Mouse (Mus musculus): ENCODE results near the gene Rgs12. TPM values are rescaled to one million over a fixed set of nuclear protein-coding genes. Genes with fewer than 3 reads are reported as not detected.

The Rgs12 gene
- polyA plus RNA-seq, 1 experiment: 161 TPM

DNA sequence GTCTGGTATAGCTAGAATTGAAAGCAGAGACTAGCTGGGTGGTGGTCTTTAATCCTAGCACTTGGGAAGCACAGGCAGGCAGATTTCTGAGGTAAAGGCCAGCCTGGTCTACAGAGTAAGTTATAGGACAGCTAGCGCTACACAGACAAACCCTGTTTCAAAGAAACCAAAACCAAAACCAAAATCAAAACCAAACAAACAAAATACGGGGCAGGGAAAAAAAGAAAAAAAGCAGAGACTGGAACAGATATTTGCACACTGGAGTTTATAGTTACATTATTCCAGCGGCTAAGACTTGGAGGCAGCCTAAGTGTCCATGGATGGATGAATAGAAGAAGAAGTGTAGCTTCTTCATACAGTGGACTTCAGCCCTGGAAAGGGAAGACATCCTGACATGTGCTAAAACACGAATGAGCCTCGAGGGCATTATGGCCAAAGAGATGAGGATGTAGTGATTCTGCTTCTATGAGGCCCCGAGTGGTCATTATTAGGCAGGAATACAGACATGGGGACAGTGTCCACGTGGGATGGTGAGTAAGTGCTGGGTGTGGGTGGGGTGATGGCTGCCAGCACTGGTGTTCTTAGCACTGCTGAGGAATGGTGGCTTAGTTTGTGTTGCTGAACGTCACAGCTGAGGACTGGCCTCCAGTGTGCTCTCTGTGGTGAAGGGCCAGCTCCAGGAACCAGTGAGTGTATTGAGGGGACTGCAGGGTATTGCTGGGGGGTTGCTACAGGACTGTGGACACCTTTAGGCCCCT, 24.5 kb downstream of the Rgs12 start:
- TF ChIP-seq POLR2A (IDR thresholded peaks at IDR 0.05; ENCODE audit: borderline replicate concordance, extremely low read depth, low read depth, low read length) (no peak), CTCF (IDR thresholded peaks at IDR 0.05; ENCODE audit: insufficient read depth, low read length) (no peak)
- WGBS: 37% methylated on average over 8 of the region's 8 CpGs
- H3K4me1 ChIP-seq (ENCODE audit: control insufficient read depth, insufficient read depth, low read length): peaks cover 20% of the 10 kb centered on the region
- no peak for DNase-seq
- no peak overlapping the region for H3K4me3 ChIP-seq (replicated peaks; ENCODE audit: extremely low read depth, low read depth, low read length)

DNA sequence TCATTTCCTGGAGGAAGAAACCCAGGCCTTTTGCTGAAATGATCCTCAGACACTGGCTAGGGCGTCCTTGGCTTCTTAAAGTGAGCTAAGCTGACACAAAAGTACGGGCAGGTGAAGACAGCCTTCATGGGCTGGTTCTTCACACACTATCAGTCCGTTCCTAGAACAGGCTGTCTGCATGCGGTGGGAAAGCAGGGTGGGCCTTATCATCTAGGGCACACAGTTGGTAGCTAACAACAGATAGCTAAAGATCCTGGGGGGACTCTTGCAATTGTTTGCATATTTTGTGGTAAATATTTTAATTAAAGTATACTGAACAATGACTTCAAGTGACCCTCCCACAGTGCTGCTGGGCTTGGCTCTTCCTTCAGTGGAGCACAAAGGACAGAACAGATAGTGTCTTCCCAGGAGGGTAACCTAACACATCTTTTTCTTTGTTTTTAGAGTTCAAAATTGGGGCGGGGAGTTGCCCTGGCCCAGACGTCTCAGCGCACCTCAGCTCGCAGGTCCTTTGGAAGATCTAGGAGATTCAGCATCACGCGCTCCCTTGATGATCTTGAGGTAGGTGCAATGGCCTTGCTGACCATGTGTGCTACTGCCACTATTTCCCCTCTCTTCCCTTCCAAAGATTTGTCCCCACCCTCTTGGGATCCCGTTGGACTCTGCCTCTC, 25.7 kb downstream of the Rgs12 start:
- WGBS: 61% methylated on average over 11 of the region's 11 CpGs

DNA sequence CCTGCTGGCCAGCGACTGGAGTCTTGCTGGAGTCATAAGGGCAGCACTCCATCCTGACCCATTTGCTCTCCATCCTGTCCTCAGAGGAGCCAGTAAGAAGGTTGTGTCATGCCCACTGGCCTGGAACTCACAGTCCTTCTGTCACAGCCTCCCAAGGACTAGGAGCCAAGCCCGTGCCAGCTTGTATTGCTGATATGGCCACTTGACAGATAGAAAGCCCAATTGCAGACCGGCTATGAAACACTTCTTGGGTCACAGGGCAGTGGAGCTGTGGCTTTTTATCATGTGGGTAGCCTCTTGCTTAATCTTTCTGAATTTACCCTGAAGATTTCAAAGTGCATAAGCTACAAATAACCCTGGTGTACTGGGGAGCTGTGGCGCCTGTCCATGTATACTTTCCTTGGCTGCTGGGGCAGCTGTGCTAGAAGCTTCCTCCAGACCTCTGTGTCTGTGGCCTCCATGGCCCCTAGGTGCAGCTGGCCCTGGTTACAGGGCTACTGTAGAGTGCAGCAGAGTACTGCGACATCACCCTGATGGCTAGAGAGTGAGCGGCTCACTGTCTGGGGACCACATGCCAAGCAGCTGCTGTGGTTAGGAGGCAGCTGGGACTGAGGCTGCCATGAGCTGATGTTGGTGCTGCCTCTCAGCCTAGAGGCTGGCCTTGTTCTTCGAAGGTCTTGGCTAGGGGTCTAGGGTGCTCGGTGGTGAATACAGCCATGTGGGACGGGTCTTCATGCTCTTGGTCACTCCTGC, 27.5 kb downstream of the Rgs12 start:
- 64% methylated on average over 9 of the region's 9 CpGs for WGBS
- Histone ChIP-seq H3K4me1 (ENCODE audit: control insufficient read depth, insufficient read depth, low read length) (peaks cover 16% of the 10 kb centered on the region), H3K4me3 (replicated peaks; ENCODE audit: extremely low read depth, low read depth, low read length) (peak overlapping the region; percentile 3)
- no peak for TF ChIP-seq CTCF (IDR thresholded peaks at IDR 0.05; ENCODE audit: insufficient read depth, low read length)
- no peak for DNase-seq

More for the DNA sequence above, 25.7 kb downstream of the Rgs12 start:
- DNase-seq: no peak
- Histone ChIP-seq H3K4me1 (ENCODE audit: control insufficient read depth, insufficient read depth, low read length) (peaks cover 16% of the 10 kb centered on the region), H3K4me3 (replicated peaks; ENCODE audit: extremely low read depth, low read depth, low read length) (peak overlapping the region; percentile 3)
- TF ChIP-seq CTCF (IDR thresholded peaks at IDR 0.05; ENCODE audit: insufficient read depth, low read length): no peak
- TF ChIP-seq POLR2A (IDR thresholded peaks at IDR 0.05; ENCODE audit: borderline replicate concordance, extremely low read depth, low read depth, low read length): 0 out of 2 replicates have a peak, but pooled peaks have one; percentile 17

DNA sequence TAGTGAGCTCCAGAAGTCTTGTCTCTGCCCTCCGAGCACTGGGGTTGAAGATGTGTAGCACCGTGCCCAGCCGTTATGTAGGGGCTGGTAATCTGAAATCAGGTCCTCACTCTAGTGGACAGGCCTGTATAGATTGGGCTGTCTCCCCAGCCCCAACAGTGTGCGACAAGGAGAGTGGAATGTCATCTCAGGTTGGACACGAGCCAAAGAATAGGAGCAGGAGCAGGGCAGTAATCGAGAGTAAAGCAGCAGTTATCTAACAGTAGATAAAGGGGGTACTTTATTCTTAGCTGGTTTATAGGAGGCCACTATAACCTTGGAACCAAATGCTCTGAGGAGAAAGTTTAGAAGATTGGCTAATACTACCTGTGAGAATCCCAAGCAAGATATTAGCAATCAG, 30.9 kb downstream of the Rgs12 start:
- peaks cover 10% of the 10 kb centered on the region; the same call in 1 of the 2 replicates for H3K4me1 ChIP-seq (ENCODE audit: control insufficient read depth, insufficient read depth, low read length)
- DNase-seq: no peak
- 54% methylated on average over 6 of the region's 6 CpGs for WGBS
- TF ChIP-seq POLR2A (IDR thresholded peaks at IDR 0.05; ENCODE audit: borderline replicate concordance, extremely low read depth, low read depth, low read length) (no peak), CTCF (IDR thresholded peaks at IDR 0.05; ENCODE audit: insufficient read depth, low read length) (no peak)
- H3K4me3 ChIP-seq (replicated peaks; ENCODE audit: extremely low read depth, low read depth, low read length): no peak overlapping the region

DNA sequence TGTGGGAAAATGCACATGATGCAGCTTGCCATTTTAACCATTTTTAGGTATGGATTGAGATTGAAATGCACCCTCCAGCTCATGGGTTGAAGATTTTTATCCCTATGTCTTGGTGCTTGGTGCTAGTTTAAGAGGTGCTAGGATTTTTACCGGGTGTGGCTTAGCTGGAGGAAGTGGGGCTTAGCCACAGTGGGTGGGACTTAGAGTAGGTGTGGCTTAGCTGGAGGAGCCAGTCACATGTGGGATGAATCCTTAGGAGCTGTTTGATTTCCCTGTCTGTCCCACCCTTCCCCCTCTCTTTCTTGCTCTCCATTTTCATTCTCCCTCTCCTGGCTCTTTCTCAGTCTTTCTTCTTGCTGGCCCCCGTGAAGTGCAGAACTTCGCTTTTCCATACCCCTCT, 32.5 kb downstream of the Rgs12 start:
- TF ChIP-seq POLR2A (IDR thresholded peaks at IDR 0.05; ENCODE audit: borderline replicate concordance, extremely low read depth, low read depth, low read length) (no peak), CTCF (IDR thresholded peaks at IDR 0.05; ENCODE audit: insufficient read depth, low read length) (no peak)
- Histone ChIP-seq H3K4me3 (replicated peaks; ENCODE audit: extremely low read depth, low read depth, low read length) (no peak overlapping the region), H3K4me1 (ENCODE audit: control insufficient read depth, insufficient read depth, low read length) (peaks cover 13% of the 10 kb centered on the region)
- no peak for DNase-seq
- 58% methylated on average over 3 of the region's 3 CpGs for WGBS

DNA sequence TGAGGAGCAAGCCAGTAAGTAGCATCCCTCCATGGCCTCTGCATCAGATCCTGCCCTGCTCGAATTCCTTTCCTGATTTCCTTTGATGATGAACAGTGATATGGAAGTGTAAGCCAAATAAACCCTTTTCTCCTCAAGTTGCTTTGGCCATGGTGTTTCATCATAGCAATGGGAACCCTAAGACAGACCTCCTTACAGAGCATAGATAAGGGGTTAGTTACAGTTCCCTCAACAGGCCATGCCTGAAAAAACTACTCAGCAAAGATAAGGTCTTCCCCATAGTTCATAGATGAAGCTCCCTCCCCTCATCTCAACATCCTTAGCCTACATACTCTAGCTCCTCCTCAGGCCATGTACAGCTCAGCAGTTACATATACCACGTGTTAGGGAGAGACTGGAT, 35.7 kb downstream of the Rgs12 start:
- no peak overlapping the region for H3K4me3 ChIP-seq (replicated peaks; ENCODE audit: extremely low read depth, low read depth, low read length)
- TF ChIP-seq CTCF (IDR thresholded peaks at IDR 0.05; ENCODE audit: insufficient read depth, low read length): no peak
- TF ChIP-seq POLR2A (IDR thresholded peaks at IDR 0.05; ENCODE audit: borderline replicate concordance, extremely low read depth, low read depth, low read length): no peak
- H3K4me1 ChIP-seq (ENCODE audit: control insufficient read depth, insufficient read depth, low read length): peaks cover 15% of the 10 kb centered on the region
- no peak for DNase-seq
- WGBS: 62% methylated on average over 2 of the region's 2 CpGs

DNA sequence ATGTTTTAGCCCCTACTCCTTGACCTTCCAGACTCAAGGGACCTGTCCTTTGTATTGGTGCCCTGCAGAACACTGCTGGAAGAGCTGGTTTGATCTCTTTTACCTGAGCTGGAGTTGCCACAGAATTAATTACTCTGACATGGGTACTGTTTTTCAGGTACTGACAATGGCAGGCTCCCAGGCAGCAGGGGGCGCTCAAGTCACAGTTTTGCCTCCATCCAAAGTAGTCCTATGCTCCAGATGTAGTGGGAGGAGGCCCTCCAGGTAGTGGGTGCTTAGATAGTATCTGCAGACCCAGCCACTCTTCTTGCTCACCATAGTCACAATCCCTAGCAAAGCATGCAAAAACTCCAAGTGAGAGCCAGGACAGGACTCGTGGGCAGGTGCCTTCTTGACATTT, 36.6 kb downstream of the Rgs12 start:
- Histone ChIP-seq H3K4me3 (replicated peaks; ENCODE audit: extremely low read depth, low read depth, low read length) (no peak overlapping the region), H3K4me1 (ENCODE audit: control insufficient read depth, insufficient read depth, low read length) (peaks cover 15% of the 10 kb centered on the region)
- DNase-seq: peak; percentile 83
- 39% methylated on average over 2 of the region's 2 CpGs for WGBS
- TF ChIP-seq CTCF (IDR thresholded peaks at IDR 0.05; ENCODE audit: insufficient read depth, low read length) (peak; percentile 80), POLR2A (IDR thresholded peaks at IDR 0.05; ENCODE audit: borderline replicate concordance, extremely low read depth, low read depth, low read length) (no peak)

DNA sequence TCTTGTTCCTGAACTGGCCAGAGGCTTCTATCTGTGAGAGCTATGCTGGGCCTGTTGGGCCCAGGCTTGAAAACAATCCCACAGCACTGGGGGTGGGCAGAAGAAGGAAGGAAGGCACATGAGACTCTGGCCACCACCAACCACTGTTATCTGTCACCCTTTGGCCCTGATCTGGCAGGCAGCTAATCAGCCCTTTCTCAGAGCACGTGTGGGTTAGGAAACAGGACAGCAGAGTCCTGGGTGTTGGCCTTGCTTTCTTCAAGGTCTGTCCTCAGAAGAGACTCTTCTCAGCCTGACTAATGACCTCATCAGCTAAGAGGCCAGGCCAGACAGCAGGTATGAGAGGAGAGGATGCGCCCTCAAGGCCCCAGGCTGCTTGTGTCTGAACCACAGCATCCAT, 38.2 kb downstream of the Rgs12 start:
- 63% methylated on average over 2 of the region's 2 CpGs for WGBS
- DNase-seq: no peak
- Histone ChIP-seq H3K4me1 (ENCODE audit: control insufficient read depth, insufficient read depth, low read length) (peaks cover 15% of the 10 kb centered on the region), H3K4me3 (replicated peaks; ENCODE audit: extremely low read depth, low read depth, low read length) (no peak overlapping the region)
- TF ChIP-seq POLR2A (IDR thresholded peaks at IDR 0.05; ENCODE audit: borderline replicate concordance, extremely low read depth, low read depth, low read length): no peak
- TF ChIP-seq CTCF (IDR thresholded peaks at IDR 0.05; ENCODE audit: insufficient read depth, low read length): no peak

DNA sequence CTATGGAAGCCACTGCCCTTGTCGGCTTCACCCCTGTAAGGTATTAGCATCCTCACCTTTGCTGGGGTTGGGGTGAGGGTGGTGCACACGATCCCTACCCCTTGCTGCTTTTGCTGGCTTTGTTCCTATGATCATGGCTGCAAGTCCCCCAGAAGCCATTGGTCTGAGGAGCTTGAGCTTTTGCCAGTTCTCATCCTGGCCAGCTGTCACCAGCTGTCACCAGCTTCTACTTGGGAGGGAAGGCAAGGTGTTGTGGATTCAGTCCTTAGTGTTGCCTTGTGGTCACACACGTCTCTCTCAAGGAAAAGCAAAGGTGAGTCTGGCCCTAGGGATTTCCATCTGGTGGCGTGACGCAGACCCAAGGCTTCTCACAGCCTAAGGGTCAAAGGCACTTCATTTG, 39.4 kb downstream of the Rgs12 start:
- no peak for TF ChIP-seq CTCF (IDR thresholded peaks at IDR 0.05; ENCODE audit: insufficient read depth, low read length)
- TF ChIP-seq POLR2A (IDR thresholded peaks at IDR 0.05; ENCODE audit: borderline replicate concordance, extremely low read depth, low read depth, low read length): no peak
- H3K4me3 ChIP-seq (replicated peaks; ENCODE audit: extremely low read depth, low read depth, low read length): no peak overlapping the region
- WGBS: 76% methylated on average over 5 of the region's 5 CpGs
- peaks cover 13% of the 10 kb centered on the region; the same call in 1 of the 2 replicates for H3K4me1 ChIP-seq (ENCODE audit: control insufficient read depth, insufficient read depth, low read length)
- no peak for DNase-seq
